Mouse (Mus musculus): ENCODE results near the gene 1810009A15Rik.

GRCm38 (mm10) chr19:8920836-8921291, 32.2 kb downstream of the 1810009A15Rik start:
- TF ChIP-seq CTCF (conservative IDR thresholded peaks at IDR 0.05 in 1 of 2, IDR thresholded peaks at IDR 0.05 in 1 of 2; ENCODE audit: low read depth in 2 of 2, low read length in 2 of 2) (no peak), MYC (IDR thresholded peaks at IDR 0.05; ENCODE audit: low read depth, low read length) (no peak), POLR2A (IDR thresholded peaks at IDR 0.05; ENCODE audit: low read depth, low read length) (no peak), MAX (IDR thresholded peaks at IDR 0.05; ENCODE audit: low read length) (peak; percentile 69), TBP (conservative IDR thresholded peaks at IDR 0.05; ENCODE audit: low read depth, low read length) (no peak), UBTF (IDR thresholded peaks at IDR 0.05; ENCODE audit: low read depth, low read length) (no peak), KAT2A (IDR thresholded peaks at IDR 0.05; ENCODE audit: insufficient replicate concordance, low read length) (no peak), CHD2 (IDR thresholded peaks at IDR 0.05; ENCODE audit: low read length) (no peak), POLR2AphosphoS2 (IDR thresholded peaks at IDR 0.05; ENCODE audit: low read depth, low read length) (no peak), RAD21 (IDR thresholded peaks at IDR 0.05; ENCODE audit: low read depth, low read length) (no peak)

Data from CH12.LX (cell line).